Mouse (Mus musculus): ENCODE results near the gene Gm28710.

GRCm38 (mm10) chr5:16919791-16920190, 128.2 kb downstream of the Gm28710 start:
- TF ChIP-seq CTCF (IDR thresholded peaks at IDR 0.05; ENCODE audit: borderline replicate concordance, insufficient read depth, low read depth, low read length) (no peak), POLR2A (IDR thresholded peaks at IDR 0.05; ENCODE audit: borderline replicate concordance, insufficient read depth, low read length) (no peak)
